Mouse (Mus musculus) kidney, adult 2 months (tissue): ENCODE results near the gene Dars2.

Experiments used
- CTCF ChIP-seq: fragments of 200-500 bp; conservative IDR thresholded peaks from 2 replicates; pipeline ENCODE4 v1.5.1; 2011; ENCODE audit warnings: low read depth, mild to moderate bottlenecking, control low read depth, low read length, moderate library complexity, mixed read lengths; ENCODE audit not compliant: insufficient read depth, insufficient read length
- POLR2A ChIP-seq: fragments of 200-500 bp; IDR thresholded peaks from one replicate; pipeline ENCODE4 v1.6.1; 2011; ENCODE audit warnings: low read depth, low read length, control low read depth

GRCm38 (mm10) chr1:161035786-161036404, 34.6 kb downstream of the Dars2 start:
- TF ChIP-seq CTCF (no peak), POLR2A (no peak)
